Mouse (Mus musculus) embryonic facial prominence, embryonic 14.5 days (tissue): Measurements from ENCODE around the gene Mettl24. TPM values are rescaled to one million over a fixed set of nuclear protein-coding genes. Genes with fewer than 3 reads are reported as not detected.
"Not testable (repeated sequence)": the region's sequence is repeated elsewhere in the genome, so short reads cannot be mapped to it uniquely, and the experiment has no call there.

Experiments used
- ATAC-seq: fragments of 200-750 bp; cut with Nextera tagmentation; 2 replicates; pipeline ENCODE4 v1.8.0; 2017; ENCODE audit warnings: low read depth, moderate number of reproducible peaks, moderate TSS enrichment
- DNase-seq: peaks from one replicate; pipeline ENCODE4 v3.0.0-alpha.2; 2015; ENCODE audit warnings: low spot score
- H3K27ac ChIP-seq: fragments of 300-500 bp; sonication (generic); replicated peaks from 2 replicates; pipeline ENCODE4 v1.5.1; 2014; ENCODE audit warnings: low read depth, mild to moderate bottlenecking, low read length, moderate library complexity
- H3K27me3 ChIP-seq: fragments of 300-500 bp; sonication (generic); replicated peaks from 2 replicates; pipeline ENCODE4 v1.6.1; 2014; ENCODE audit warnings: low read length; ENCODE audit not compliant: control insufficient read depth, insufficient read depth
- H3K36me3 ChIP-seq: fragments of 300-500 bp; sonication (generic); 2 replicates; pipeline ENCODE4 v1.6.1; 2014; ENCODE audit warnings: low read length, mixed read lengths; ENCODE audit not compliant: control insufficient read depth, insufficient read depth
- H3K4me1 ChIP-seq: fragments of 300-500 bp; sonication (generic); 2 replicates; pipeline ENCODE4 v1.6.1; 2014; ENCODE audit warnings: antibody characterized with exemption, low read length; ENCODE audit not compliant: control insufficient read depth, insufficient read depth
- H3K4me2 ChIP-seq: fragments of 300-500 bp; sonication (generic); 2 replicates; pipeline ENCODE4 v1.6.1; 2014; ENCODE audit warnings: low read depth, mild to moderate bottlenecking, low read length, moderate library complexity, mixed read lengths
- H3K4me3 ChIP-seq: fragments of 300-500 bp; sonication (generic); 2 replicates; pipeline ENCODE4 v1.5.1; 2014; ENCODE audit warnings: low read depth, mild to moderate bottlenecking, low read length
- H3K9ac ChIP-seq: fragments of 300-500 bp; sonication (generic); 2 replicates; pipeline ENCODE4 v1.6.1; 2014; ENCODE audit warnings: low read depth, mild to moderate bottlenecking, low read length, moderate library complexity, mixed read lengths
- H3K9me3 ChIP-seq: fragments of 300-500 bp; sonication (generic); 2 replicates; pipeline ENCODE4 v1.6.1; 2016; ENCODE audit warnings: low read length; ENCODE audit not compliant: control insufficient read depth
- WGBS: fragments of 180-500 bp; shearing (Covaris S2); extraction: QIAGEN DNeasy Blood & Tissue Kit; methylation state at CpG from one replicate; pipeline ENCODE4 v1.1.7; 2014; 5-methylcytosine and 5-hydroxymethylcytosine counted together
- polyA plus RNA-seq: library from polyadenylated mRNA; unstranded; fragments of >200 nt; fragmentation: Nextera tagmentation; extraction: Ambion mirVana; gene quantifications from 2 replicates; pipeline ENCODE4 v1.2.1, GENCODE M21; 2014

Gene Mettl24
- polyA plus RNA-seq, 1 experiment from 2014 or later, result 1.7 TPM

DNA sequence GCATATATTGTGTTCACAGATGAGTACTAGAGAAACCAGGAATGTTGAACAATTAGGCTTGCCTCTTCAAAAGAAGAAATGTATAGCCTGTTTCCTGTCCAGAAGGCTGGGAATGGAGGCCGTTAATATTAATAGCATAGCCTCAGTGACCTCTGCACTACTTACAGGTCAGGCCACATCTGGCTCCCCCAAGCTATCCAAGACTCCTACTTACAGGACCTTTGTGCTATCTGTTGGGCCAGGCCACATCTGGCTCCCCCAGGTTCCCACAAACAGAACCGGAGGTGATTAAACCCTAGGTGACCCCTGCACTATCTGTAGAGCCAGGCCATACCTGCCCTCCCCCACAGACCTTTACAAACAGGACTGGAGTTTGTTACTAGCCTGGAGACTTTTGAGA lies 94.1 kb downstream of the Mettl24 start:
- no peak overlapping the region for H3K4me3 ChIP-seq
- H3K9ac ChIP-seq, result no peak overlapping the region
- H3K4me1 ChIP-seq, result no peaks in the 10 kb centered on the region
- H3K27me3 ChIP-seq, result no peaks in the 10 kb centered on the region
- no peak overlapping the region for H3K4me2 ChIP-seq
- no peaks in the 10 kb centered on the region for H3K9me3 ChIP-seq
- 28% methylated on average over 2 of the region's 2 CpGs for WGBS
- DNase-seq (no peak), ATAC-seq (no peak)
- no peak overlapping the region for H3K27ac ChIP-seq
- no peaks in the 10 kb centered on the region for H3K36me3 ChIP-seq

- Histone ChIP-seq H3K9ac (no peak overlapping the region), H3K4me2 (no peak overlapping the region), H3K9me3 (no peaks in the 10 kb centered on the region), H3K4me3 (no peak overlapping the region), H3K4me1 (no peaks in the 10 kb centered on the region), H3K36me3 (no peaks in the 10 kb centered on the region), H3K27me3 (no peaks in the 10 kb centered on the region), H3K27ac (no peak overlapping the region)
- ATAC-seq, result no peak
- DNase-seq, result no peak
- 74% methylated on average over 4 of the region's 4 CpGs for WGBS
Measured at GRCm38 (mm10) chr10:40778472-40778871, 95.4 kb downstream of the Mettl24 start.

- 0 out of 2 replicates have a peak, but pooled peaks cover 6% of the 10 kb centered on the region for H3K9me3 ChIP-seq
- DNase-seq (no peak), ATAC-seq (no peak)
- no peak overlapping the region for H3K9ac ChIP-seq
- no peaks in the 10 kb centered on the region for H3K36me3 ChIP-seq
- H3K27ac ChIP-seq, result no peak overlapping the region
- no peaks in the 10 kb centered on the region for H3K4me1 ChIP-seq
- no peaks in the 10 kb centered on the region for H3K27me3 ChIP-seq
- 72% methylated on average over 3 of the region's 3 CpGs for WGBS
- H3K4me2 ChIP-seq, result no peak overlapping the region
- H3K4me3 ChIP-seq, result no peak overlapping the region
Measured at GRCm38 (mm10) chr10:40790406-40790805, 107.3 kb downstream of the Mettl24 start.

DNA sequence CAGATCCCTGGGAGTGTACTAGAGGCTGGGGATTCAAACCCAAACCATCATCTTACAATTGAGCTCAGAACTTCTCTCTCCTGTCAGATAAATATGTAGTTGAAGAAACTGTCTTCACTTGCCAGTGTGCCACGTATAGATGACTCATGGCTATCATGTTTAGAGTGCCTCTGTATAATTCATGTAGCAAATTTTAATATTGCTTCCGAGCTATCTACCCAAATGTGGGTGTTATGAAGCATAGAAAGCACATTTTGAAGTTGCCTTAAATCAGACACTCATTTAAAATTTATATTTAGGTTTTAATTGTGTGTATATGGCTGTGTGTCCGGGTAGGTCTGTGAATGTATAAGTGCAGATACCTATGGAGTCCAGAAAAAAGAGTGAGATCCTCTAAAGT lies 109.0 kb downstream of the Mettl24 start:
- Histone ChIP-seq H3K27me3 (no peaks in the 10 kb centered on the region), H3K4me3 (no peak overlapping the region), H3K9ac (no peak overlapping the region), H3K9me3 (0 out of 2 replicates have a peak, but pooled peaks cover 2% of the 10 kb centered on the region), H3K27ac (no peak overlapping the region), H3K4me2 (no peak overlapping the region), H3K4me1 (no peaks in the 10 kb centered on the region), H3K36me3 (no peaks in the 10 kb centered on the region)
- ATAC-seq (no peak), DNase-seq (no peak)
- WGBS, result 81% methylated on average over 3 of the region's 3 CpGs

DNA sequence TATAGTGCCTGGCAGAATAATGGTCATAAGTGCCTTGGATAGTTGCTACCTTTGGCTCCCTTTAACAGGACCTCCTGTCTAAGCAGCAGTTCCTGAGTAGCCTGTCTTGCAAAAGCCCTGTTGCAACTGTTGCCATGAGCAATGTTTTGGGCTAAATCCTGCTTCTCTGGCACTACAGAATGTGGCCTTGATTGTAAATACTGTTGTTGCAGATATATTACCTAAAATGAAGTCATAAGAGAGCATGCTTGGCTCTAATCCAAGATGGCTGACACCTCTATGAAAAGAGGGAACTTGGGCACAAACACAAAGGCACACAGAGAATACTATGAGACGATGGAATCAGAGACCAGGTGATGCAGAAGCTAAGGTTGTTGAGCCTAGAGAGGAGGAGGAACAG lies 122.1 kb downstream of the Mettl24 start:
- no peak overlapping the region for H3K4me3 ChIP-seq
- no peaks in the 10 kb centered on the region for H3K36me3 ChIP-seq
- no peaks in the 10 kb centered on the region for H3K4me1 ChIP-seq
- WGBS, result 82% methylated on average over 1 of the region's 1 CpGs
- H3K27me3 ChIP-seq, result 0 out of 2 replicates have a peak, but pooled peaks cover 2% of the 10 kb centered on the region
- H3K27ac ChIP-seq, result no peak overlapping the region
- H3K9me3 ChIP-seq, result no peaks in the 10 kb centered on the region
- no peak overlapping the region for H3K4me2 ChIP-seq
- no peak for DNase-seq
- no peak overlapping the region for H3K9ac ChIP-seq
- no peak for ATAC-seq

DNA sequence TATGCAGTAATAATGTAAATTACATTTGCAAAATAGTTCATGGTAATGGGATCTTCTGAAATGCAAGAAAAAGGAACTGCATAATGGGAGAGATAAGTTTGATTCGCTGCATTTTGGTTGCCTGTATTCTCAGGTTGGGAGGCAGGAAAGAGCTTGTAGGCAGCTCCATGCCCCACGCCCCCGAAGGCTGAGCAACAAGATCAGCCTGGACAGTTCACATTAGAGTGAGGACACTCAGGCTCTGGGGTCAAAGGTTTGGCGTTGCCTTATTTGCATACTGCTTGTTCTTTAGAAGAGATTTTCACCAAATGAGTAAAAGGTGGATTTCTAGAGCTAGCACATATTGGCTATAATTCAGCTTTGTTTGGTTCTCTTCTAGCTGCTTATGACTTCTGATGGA lies 123.1 kb downstream of the Mettl24 start:
- 0 out of 2 replicates have a peak, but pooled peaks cover 4% of the 10 kb centered on the region for H3K27me3 ChIP-seq
- no peak overlapping the region for H3K4me3 ChIP-seq
- H3K4me2 ChIP-seq, result no peak overlapping the region
- no peaks in the 10 kb centered on the region for H3K4me1 ChIP-seq
- WGBS, result 81% methylated on average over 4 of the region's 4 CpGs
- no peak overlapping the region for H3K27ac ChIP-seq
- no peaks in the 10 kb centered on the region for H3K9me3 ChIP-seq
- H3K9ac ChIP-seq, result no peak overlapping the region
- ATAC-seq, result no peak
- DNase-seq, result no peak
- H3K36me3 ChIP-seq, result no peaks in the 10 kb centered on the region

- not testable (repeated sequence) for H3K27me3 ChIP-seq, H3K4me1 ChIP-seq, H3K9ac ChIP-seq, H3K4me2 ChIP-seq, H3K9me3 ChIP-seq, DNase-seq, H3K4me3 ChIP-seq, H3K36me3 ChIP-seq, ATAC-seq, H3K27ac ChIP-seq
- 34% methylated on average over 5 of the region's 5 CpGs for WGBS
Measured at GRCm38 (mm10) chr10:40809411-40809910, 126.4 kb downstream of the Mettl24 start.

GRCm38 (mm10) chr10:40813627-40814026 lies 130.5 kb downstream of the Mettl24 start:
- no peaks in the 10 kb centered on the region for H3K4me1 ChIP-seq
- DNase-seq (no peak), ATAC-seq (no peak)
- 61% methylated on average over 4 of the region's 4 CpGs for WGBS
- no peak overlapping the region for H3K4me2 ChIP-seq
- H3K27me3 ChIP-seq, result 0 out of 2 replicates have a peak, but pooled peaks cover 4% of the 10 kb centered on the region
- no peak overlapping the region for H3K4me3 ChIP-seq
- no peaks in the 10 kb centered on the region for H3K9me3 ChIP-seq
- no peak overlapping the region for H3K9ac ChIP-seq
- H3K27ac ChIP-seq, result no peak overlapping the region
- H3K36me3 ChIP-seq, result no peaks in the 10 kb centered on the region

- ATAC-seq, result no peak
- no peaks in the 10 kb centered on the region for H3K4me1 ChIP-seq
- no peak for DNase-seq
- no peak overlapping the region for H3K9ac ChIP-seq
- H3K9me3 ChIP-seq, result no peaks in the 10 kb centered on the region
- 60% methylated on average over 6 of the region's 6 CpGs for WGBS
- no peak overlapping the region for H3K27ac ChIP-seq
- H3K4me3 ChIP-seq, result no peak overlapping the region
- no peak overlapping the region for H3K4me2 ChIP-seq
- no peaks in the 10 kb centered on the region for H3K27me3 ChIP-seq
- H3K36me3 ChIP-seq, result no peaks in the 10 kb centered on the region
Measured at GRCm38 (mm10) chr10:40816471-40816870, 133.4 kb downstream of the Mettl24 start.
